Mouse (Mus musculus) left cerebral cortex, postnatal 14 days (tissue): ENCODE results near the gene Ctbp2. TPM values are rescaled to one million over a fixed set of nuclear protein-coding genes. Genes with fewer than 3 reads are reported as not detected.
"Not testable (repeated sequence)": the region's sequence is repeated elsewhere in the genome, so short reads cannot be mapped to it uniquely, and the experiment has no call there.

ENCODE experiments used
- DNase-seq, 2 experiments: peaks; one replicate each; pipeline ENCODE4 v3.0.0; 2021 to 2022; ENCODE audit warnings: low spot score in 2 of 2, mixed read lengths in 1 of 2
- intact Hi-C: fragments of 180-260 bp; cut with DNase I; formaldehyde crosslinking; loops from one replicate; pipeline ENCODE4 v1.15.1; 2025
- total RNA-seq, 2 experiments: library from RNA; stranded (reverse); gene quantifications; 2 replicates each; pipeline ENCODE4 v1.2.3; 2021

The Ctbp2 gene
- total RNA-seq, 2 experiments from 2014 or later, result 26.0 to 26.2 TPM

GRCm38 (mm10) chr7:133121661-133122378 lies 2.3 kb downstream of the Ctbp2 start:
- DNase-seq, result no peak
- intact Hi-C loops, result loop anchor here (5.0 kb wide), 2 partner anchors 90 to 515 kb away; partner anchors contain the start of gene Edrf1

GRCm38 (mm10) chr7:133121080-133121607 lies 3.0 kb downstream of the Ctbp2 start:
- no peak for DNase-seq
- intact Hi-C loops, result loop anchor here (5.0 kb wide), 2 partner anchors 89 to 516 kb away; partner anchors contain the start of gene Edrf1

DNA sequence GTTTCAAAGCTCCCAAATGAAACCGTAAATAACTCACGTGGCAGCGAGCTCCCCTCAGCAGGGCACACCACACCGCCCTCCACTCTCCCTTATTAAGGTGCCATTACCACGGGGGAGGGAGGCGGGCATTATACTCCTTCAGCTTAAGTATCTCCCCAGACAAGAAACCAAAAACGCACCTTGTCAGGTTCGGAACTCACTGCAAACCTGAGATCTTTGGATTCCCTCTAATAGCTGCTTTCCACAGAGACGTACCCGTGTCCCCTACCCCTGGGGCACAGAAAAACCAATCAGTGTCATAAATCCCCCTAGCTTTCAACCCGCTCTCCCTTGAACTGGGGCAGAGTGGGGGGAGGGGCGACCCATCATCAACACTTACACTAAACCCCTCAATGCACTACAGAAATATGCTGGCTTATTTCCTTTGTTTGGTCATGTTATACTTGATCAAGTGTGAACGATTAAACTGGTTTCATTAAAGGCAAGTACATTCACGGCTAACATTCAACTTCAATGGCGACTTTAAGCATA lies 3.9 kb downstream of the Ctbp2 start:
- intact Hi-C loops, result loop anchor here (5.0 kb wide), 2 partner anchors 88 to 517 kb away; partner anchors contain the start of gene Edrf1
- DNase-seq, result no peak

GRCm38 (mm10) chr7:133117815-133118214 lies 6.3 kb downstream of the Ctbp2 start:
- DNase-seq, result no peak
- intact Hi-C loops, result no loop called here

- DNase-seq, result no peak
- intact Hi-C loops, result no loop called here
These were observed 7.6 kb downstream of the Ctbp2 start for GRCm38 (mm10) chr7:133116542-133116941.

- intact Hi-C loops, result no loop called here
- no peak for DNase-seq
These were observed 8.3 kb downstream of the Ctbp2 start for GRCm38 (mm10) chr7:133115886-133116285.

DNA sequence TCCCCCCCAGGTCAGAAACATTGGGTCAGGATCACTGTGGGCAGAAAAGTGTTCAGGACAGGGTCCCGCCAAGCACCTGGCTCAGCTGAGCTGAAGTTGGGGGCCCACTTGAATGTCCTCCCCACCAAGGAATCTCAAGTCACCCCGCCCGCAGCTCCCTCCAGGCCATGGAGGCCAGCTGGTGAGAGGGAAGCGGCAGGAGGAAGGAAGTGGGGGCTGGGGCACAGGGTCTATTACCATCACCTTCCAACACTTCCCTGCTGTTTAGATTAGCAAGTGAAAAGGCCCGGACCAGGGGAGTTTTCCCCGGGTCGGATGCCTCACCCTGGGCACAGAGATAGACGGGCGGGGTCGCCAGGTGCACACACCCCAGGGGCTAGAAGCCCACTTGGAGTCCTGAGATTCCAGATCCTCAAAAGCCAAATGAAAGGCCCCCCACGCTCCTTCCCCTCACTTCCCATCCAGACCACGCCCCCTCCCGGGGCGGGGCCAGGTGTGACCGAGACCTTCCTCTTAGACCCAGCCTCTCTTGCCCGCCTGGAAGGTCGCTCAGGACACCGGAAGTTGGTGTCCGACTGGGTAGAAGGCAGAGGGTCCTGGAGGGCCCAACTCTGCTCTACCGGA lies 9.2 kb downstream of the Ctbp2 start:
- intact Hi-C loops, result no loop called here
- DNase-seq, result no peak

DNA sequence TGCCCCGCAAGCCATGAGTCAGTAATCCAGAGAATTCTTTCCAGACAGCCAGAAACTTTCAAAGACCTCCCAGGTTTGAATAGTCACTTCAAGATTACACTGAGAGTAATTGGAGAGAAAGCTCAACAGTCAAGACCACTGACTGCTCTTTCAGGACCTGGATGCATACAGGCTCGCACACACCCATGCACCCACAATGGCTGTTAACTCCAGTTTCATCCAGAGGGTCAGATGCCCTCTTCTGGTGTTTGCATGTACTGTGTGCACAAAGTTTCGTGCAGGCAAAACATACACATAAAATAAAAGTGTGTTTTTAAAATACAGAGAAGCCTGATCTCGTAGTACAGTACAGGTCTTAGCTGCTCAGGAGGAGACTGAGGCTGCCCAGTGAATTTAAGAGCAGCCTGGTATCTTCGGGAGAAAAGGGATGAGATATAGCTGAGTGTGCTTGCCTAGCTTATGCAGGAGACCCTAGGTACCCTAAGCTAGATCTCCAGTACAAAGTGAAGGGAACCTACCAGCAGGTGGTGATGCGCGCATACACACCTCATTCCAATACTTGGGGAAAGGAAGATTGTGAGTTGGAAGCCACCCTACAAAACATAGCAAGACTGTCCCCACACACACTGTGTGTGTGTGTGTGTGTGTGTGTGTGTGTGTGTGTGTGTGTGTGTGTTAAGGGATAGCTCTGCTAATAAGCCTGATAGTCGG lies 10.8 kb downstream of the Ctbp2 start:
- DNase-seq, result no peak
- intact Hi-C loops, result no loop called here

GRCm38 (mm10) chr7:133112351-133112831 lies 11.8 kb downstream of the Ctbp2 start:
- intact Hi-C loops, result no loop called here
- no peak for DNase-seq

- no peak for DNase-seq
- intact Hi-C loops, result no loop called here
These were observed 14.7 kb downstream of the Ctbp2 start for GRCm38 (mm10) chr7:133109442-133109841.

DNA sequence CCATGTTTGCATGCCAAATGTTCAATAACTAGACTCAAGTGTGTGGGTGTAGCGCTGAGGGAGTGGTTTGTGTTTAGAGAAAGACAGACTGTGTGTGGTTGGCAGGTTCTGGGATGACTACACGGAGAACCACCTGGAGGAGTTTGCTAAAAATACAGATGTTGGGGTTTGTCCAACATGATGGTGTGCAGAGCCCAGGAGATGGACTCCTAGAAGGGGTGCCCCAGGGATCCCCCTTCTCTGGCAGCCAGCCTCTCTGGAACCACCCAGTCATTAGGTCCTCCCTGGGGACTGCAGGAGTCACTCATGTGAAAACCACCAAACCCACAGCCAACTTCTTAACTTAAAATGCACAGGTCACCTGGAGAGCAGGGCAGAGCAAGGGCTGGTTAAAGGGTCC lies 15.5 kb downstream of the Ctbp2 start:
- DNase-seq, result peak in 1 of 2 experiments; percentile 65
- intact Hi-C loops, result no loop called here

DNA sequence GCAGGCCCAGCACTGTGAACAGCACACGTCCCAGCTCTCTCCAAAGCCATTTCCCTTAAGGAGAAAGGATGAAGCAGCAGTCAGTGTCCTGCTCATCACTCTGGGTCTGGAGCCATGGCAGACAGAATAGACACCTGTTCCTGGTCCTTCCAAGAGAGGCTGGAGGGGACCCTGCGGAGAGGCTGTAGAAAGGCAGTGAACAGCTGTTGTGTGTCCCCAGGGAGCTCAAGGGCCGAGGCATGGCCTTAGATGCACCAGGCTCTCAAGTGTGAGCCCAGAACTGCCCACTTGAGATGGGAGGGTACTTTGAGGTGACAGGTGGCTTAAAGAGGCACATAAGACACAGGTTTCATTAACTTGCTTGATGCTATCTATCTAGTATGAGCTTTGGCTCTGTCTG lies 21.6 kb downstream of the Ctbp2 start:
- DNase-seq, result no peak
- intact Hi-C loops, result no loop called here

GRCm38 (mm10) chr7:133101070-133101469 lies 23.1 kb downstream of the Ctbp2 start:
- intact Hi-C loops, result no loop called here
- DNase-seq, result no peak

DNA sequence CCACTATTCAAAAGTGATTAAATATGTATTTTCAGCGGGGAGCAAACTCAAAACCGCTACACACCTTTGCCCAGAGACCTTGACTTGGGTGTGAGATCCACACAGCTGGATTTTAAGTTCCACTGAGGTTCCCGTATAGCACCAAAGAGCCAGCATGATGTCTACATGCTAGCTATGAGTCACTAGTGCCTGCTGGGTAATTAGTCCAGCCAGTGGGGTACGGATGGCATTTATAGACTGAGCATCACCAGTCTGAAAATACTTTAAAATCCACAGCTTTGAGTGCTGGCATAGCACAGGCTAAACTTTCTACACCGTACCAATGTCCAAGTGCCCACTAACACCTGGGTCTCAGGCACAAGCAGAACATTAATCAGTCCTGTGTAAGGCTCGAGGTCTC lies 24.0 kb downstream of the Ctbp2 start:
- no peak for DNase-seq
- intact Hi-C loops, result no loop called here

DNA sequence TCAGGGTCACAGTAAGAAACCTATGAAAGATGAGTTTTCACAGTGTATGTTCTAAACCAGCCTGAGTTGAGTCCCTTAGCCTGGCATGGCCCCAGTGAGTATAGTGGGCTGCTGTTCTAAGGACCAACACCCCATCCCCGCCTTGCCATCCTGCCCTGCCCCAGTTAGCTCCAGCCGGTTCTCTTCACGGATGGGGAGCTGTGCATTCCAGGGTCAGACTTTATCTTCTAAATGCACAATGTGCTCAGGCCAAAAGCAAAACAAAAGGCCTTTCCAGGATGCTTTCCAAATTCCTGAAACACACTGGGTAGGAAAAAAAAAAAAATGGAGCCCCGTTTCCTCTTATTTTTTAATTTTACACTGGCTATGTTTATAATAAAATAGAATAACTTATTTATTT lies 24.9 kb downstream of the Ctbp2 start:
- DNase-seq, result no peak
- intact Hi-C loops, result no loop called here

- intact Hi-C loops, result no loop called here
- DNase-seq, result no peak
These were observed 25.9 kb downstream of the Ctbp2 start for GRCm38 (mm10) chr7:133098118-133098793.

- intact Hi-C loops, DNase-seq: not testable (repeated sequence)
These were observed 28.5 kb downstream of the Ctbp2 start for GRCm38 (mm10) chr7:133095610-133096009.

DNA sequence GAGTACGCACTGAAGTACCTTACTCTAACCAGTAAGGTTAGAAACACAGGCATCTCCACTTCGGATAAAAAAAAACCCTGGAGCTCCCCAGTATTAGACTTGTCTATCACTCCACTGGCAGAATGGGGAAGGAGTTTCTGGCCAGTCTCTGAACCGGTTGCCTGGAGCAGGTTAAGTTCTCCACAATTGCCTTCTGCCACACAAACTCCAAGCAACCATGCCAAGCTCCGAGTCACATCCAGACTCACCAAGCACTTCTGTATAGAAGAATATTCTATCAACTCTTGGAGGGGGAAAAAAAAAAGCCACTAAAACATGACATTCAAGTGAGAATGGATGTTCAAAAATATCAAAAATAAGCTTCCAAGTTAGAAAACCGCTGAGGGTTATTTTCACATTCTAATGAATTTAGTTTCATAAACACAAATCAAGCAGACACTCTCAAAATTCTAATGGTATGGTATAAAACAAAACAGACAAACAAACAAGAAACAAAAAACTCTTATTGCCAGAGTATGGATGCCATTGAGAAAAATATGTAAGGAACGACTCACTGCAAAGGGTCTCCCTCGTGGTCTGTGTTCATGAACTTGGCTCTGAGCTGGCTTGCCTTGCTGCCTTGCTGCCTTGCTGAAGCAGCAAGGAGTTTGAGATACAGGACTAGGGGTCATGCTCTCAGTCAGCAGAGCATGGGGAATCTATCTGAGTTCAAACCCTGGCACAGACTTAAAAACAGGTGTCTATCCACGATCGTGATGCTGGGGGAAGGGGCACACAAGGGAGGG lies 29.3 kb downstream of the Ctbp2 start:
- no peak for DNase-seq
- intact Hi-C loops, result no loop called here
